Mouse (Mus musculus): ENCODE measurements at regions not wholly inside any gene's neighbourhood (a gene's known extent, or its start where the extent isn't known, plus 50 kb on each side); places are given as distances from the start of the nearest gene placed in this dataset.
"Not testable (repeated sequence)": the region's sequence is repeated elsewhere in the genome, so short reads cannot be mapped to it uniquely, and the experiment has no call there.

- peaks cover 9% of the 10 kb centered on the region for H3K4me1 ChIP-seq (replicated peaks; ENCODE audit: control insufficient read depth, insufficient read depth, low read length)
- WGBS, result 83% methylated on average over 1 of the region's 1 CpGs
- H3K9ac ChIP-seq (replicated peaks; ENCODE audit: low read depth, low read length), result no peak overlapping the region
- H3K27me3 ChIP-seq (replicated peaks; ENCODE audit: control insufficient read depth, insufficient read depth, low read length), result peaks cover 20% of the 10 kb centered on the region
- 0 out of 2 replicates have a peak, but pooled peaks cover 3% of the 10 kb centered on the region for H3K9me3 ChIP-seq (ENCODE audit: control insufficient read depth, low read length)
- H3K4me3 ChIP-seq (replicated peaks; ENCODE audit: low read length), result no peak overlapping the region
- no peak overlapping the region for H3K27ac ChIP-seq (ENCODE audit: low read length)
- H3K4me2 ChIP-seq (ENCODE audit: low read length), result no peak overlapping the region
- no peaks in the 10 kb centered on the region for H3K36me3 ChIP-seq (ENCODE audit: control insufficient read depth, insufficient read depth)
- ATAC-seq, result no peak
These were observed 197.4 kb downstream of the Prex1 start for GRCm38 (mm10) chr2:166516261-166516660.

GRCm38 (mm10) chr2:166514664-166515063 lies 199.0 kb downstream of the Prex1 start:
- no peak overlapping the region for H3K27ac ChIP-seq (ENCODE audit: low read length)
- H3K4me1 ChIP-seq (replicated peaks; ENCODE audit: control insufficient read depth, insufficient read depth, low read length), result peaks cover 9% of the 10 kb centered on the region
- H3K9ac ChIP-seq (replicated peaks; ENCODE audit: low read depth, low read length), result no peak overlapping the region
- WGBS, result 62% methylated on average over 8 of the region's 8 CpGs
- H3K27me3 ChIP-seq (replicated peaks; ENCODE audit: control insufficient read depth, insufficient read depth, low read length), result peaks cover 16% of the 10 kb centered on the region
- no peak for ATAC-seq
- no peak overlapping the region for H3K4me2 ChIP-seq (ENCODE audit: low read length)
- no peak overlapping the region for H3K4me3 ChIP-seq (replicated peaks; ENCODE audit: low read length)
- H3K36me3 ChIP-seq (ENCODE audit: control insufficient read depth, insufficient read depth), result no peaks in the 10 kb centered on the region
- 0 out of 2 replicates have a peak, but pooled peaks cover 3% of the 10 kb centered on the region for H3K9me3 ChIP-seq (ENCODE audit: control insufficient read depth, low read length)

- peaks cover 3% of the 10 kb centered on the region; the same call in 1 of the 2 replicates for H3K27me3 ChIP-seq (replicated peaks; ENCODE audit: control insufficient read depth, insufficient read depth, low read length)
- no peak overlapping the region for H3K9ac ChIP-seq (replicated peaks; ENCODE audit: low read depth, low read length)
- 83% methylated on average over 8 of the region's 8 CpGs for WGBS
- H3K36me3 ChIP-seq (ENCODE audit: control insufficient read depth, insufficient read depth), result no peaks in the 10 kb centered on the region
- no peak overlapping the region for H3K27ac ChIP-seq (ENCODE audit: low read length)
- peaks cover 4% of the 10 kb centered on the region; the same call in 1 of the 2 replicates for H3K9me3 ChIP-seq (ENCODE audit: control insufficient read depth, low read length)
- H3K4me3 ChIP-seq (replicated peaks; ENCODE audit: low read length), result no peak overlapping the region
- no peak for ATAC-seq
- H3K4me2 ChIP-seq (ENCODE audit: low read length), result no peak overlapping the region
- peaks cover 6% of the 10 kb centered on the region for H3K4me1 ChIP-seq (replicated peaks; ENCODE audit: control insufficient read depth, insufficient read depth, low read length)
These were observed 201.1 kb downstream of the Prex1 start for GRCm38 (mm10) chr2:166512488-166512887.

GRCm38 (mm10) chr2:166511477-166511876 lies 202.2 kb downstream of the Prex1 start:
- H3K9me3 ChIP-seq (ENCODE audit: control insufficient read depth, low read length); H3K9ac ChIP-seq (replicated peaks; ENCODE audit: low read depth, low read length); H3K27ac ChIP-seq (ENCODE audit: low read length); H3K27me3 ChIP-seq (replicated peaks; ENCODE audit: control insufficient read depth, insufficient read depth, low read length); H3K4me2 ChIP-seq (ENCODE audit: low read length); H3K4me3 ChIP-seq (replicated peaks; ENCODE audit: low read length); H3K36me3 ChIP-seq (ENCODE audit: control insufficient read depth, insufficient read depth); ATAC-seq; H3K4me1 ChIP-seq (replicated peaks; ENCODE audit: control insufficient read depth, insufficient read depth, low read length): not testable (repeated sequence)
- WGBS, result 75% methylated on average over 3 of the region's 3 CpGs

- Histone ChIP-seq H3K4me3 (replicated peaks; ENCODE audit: low read length) (no peak overlapping the region), H3K36me3 (ENCODE audit: control insufficient read depth, insufficient read depth) (no peaks in the 10 kb centered on the region), H3K9me3 (ENCODE audit: control insufficient read depth, low read length) (peaks cover 4% of the 10 kb centered on the region; the same call in 1 of the 2 replicates), H3K9ac (replicated peaks; ENCODE audit: low read depth, low read length) (no peak overlapping the region), H3K27ac (ENCODE audit: low read length) (no peak overlapping the region), H3K27me3 (replicated peaks; ENCODE audit: control insufficient read depth, insufficient read depth, low read length) (peaks cover 3% of the 10 kb centered on the region; the same call in 1 of the 2 replicates), H3K4me2 (ENCODE audit: low read length) (no peak overlapping the region), H3K4me1 (replicated peaks; ENCODE audit: control insufficient read depth, insufficient read depth, low read length) (no peaks in the 10 kb centered on the region)
- ATAC-seq, result no peak
- WGBS, result 87% methylated on average over 4 of the region's 4 CpGs
These were observed 202.9 kb downstream of the Prex1 start for GRCm38 (mm10) chr2:166510776-166511175.

- ATAC-seq, result no peak
- 88% methylated on average over 10 of the region's 10 CpGs for WGBS
- Histone ChIP-seq H3K4me2 (ENCODE audit: low read length) (no peak overlapping the region), H3K36me3 (ENCODE audit: control insufficient read depth, insufficient read depth) (no peaks in the 10 kb centered on the region), H3K9me3 (ENCODE audit: control insufficient read depth, low read length) (peaks cover 4% of the 10 kb centered on the region; the same call in 1 of the 2 replicates), H3K27ac (ENCODE audit: low read length) (no peak overlapping the region), H3K27me3 (replicated peaks; ENCODE audit: control insufficient read depth, insufficient read depth, low read length) (peaks cover 3% of the 10 kb centered on the region; the same call in 1 of the 2 replicates), H3K4me1 (replicated peaks; ENCODE audit: control insufficient read depth, insufficient read depth, low read length) (no peaks in the 10 kb centered on the region), H3K9ac (replicated peaks; ENCODE audit: low read depth, low read length) (no peak overlapping the region), H3K4me3 (replicated peaks; ENCODE audit: low read length) (no peak overlapping the region)
These were observed 204.0 kb downstream of the Prex1 start for GRCm38 (mm10) chr2:166509591-166509990.

GRCm38 (mm10) chr2:166508656-166509420 lies 204.8 kb downstream of the Prex1 start:
- Histone ChIP-seq H3K4me2 (ENCODE audit: low read length) (no peak overlapping the region), H3K27me3 (replicated peaks; ENCODE audit: control insufficient read depth, insufficient read depth, low read length) (peaks cover 3% of the 10 kb centered on the region; the same call in 1 of the 2 replicates), H3K36me3 (ENCODE audit: control insufficient read depth, insufficient read depth) (no peaks in the 10 kb centered on the region), H3K4me3 (replicated peaks; ENCODE audit: low read length) (no peak overlapping the region), H3K4me1 (replicated peaks; ENCODE audit: control insufficient read depth, insufficient read depth, low read length) (no peaks in the 10 kb centered on the region; the same call in 1 of the 2 replicates), H3K9me3 (ENCODE audit: control insufficient read depth, low read length) (peaks cover 4% of the 10 kb centered on the region; the same call in 1 of the 2 replicates), H3K9ac (replicated peaks; ENCODE audit: low read depth, low read length) (no peak overlapping the region), H3K27ac (ENCODE audit: low read length) (no peak overlapping the region)
- no peak for ATAC-seq
- whole genome bisulfite sequencing, result 81% methylated on average over 8 of the region's 8 CpGs

GRCm38 (mm10) chr2:166505309-166505708 lies 208.3 kb downstream of the Prex1 start:
- WGBS, result 70% methylated on average over 9 of the region's 9 CpGs
- Histone ChIP-seq H3K4me1 (replicated peaks; ENCODE audit: control insufficient read depth, insufficient read depth, low read length) (no peaks in the 10 kb centered on the region; the same call in 1 of the 2 replicates), H3K4me2 (ENCODE audit: low read length) (no peak overlapping the region), H3K27ac (ENCODE audit: low read length) (no peak overlapping the region), H3K9me3 (ENCODE audit: control insufficient read depth, low read length) (peaks cover 4% of the 10 kb centered on the region; the same call in 1 of the 2 replicates), H3K27me3 (replicated peaks; ENCODE audit: control insufficient read depth, insufficient read depth, low read length) (no peaks in the 10 kb centered on the region), H3K4me3 (replicated peaks; ENCODE audit: low read length) (no peak overlapping the region), H3K9ac (replicated peaks; ENCODE audit: low read depth, low read length) (no peak overlapping the region), H3K36me3 (ENCODE audit: control insufficient read depth, insufficient read depth) (no peaks in the 10 kb centered on the region)
- ATAC-seq, result no peak

GRCm38 (mm10) chr2:166503666-166504065 lies 210.0 kb downstream of the Prex1 start:
- H3K27me3 ChIP-seq (replicated peaks; ENCODE audit: control insufficient read depth, insufficient read depth, low read length), result no peaks in the 10 kb centered on the region
- no peak overlapping the region for H3K9ac ChIP-seq (replicated peaks; ENCODE audit: low read depth, low read length)
- no peak overlapping the region for H3K4me3 ChIP-seq (replicated peaks; ENCODE audit: low read length)
- no peaks in the 10 kb centered on the region for H3K9me3 ChIP-seq (ENCODE audit: control insufficient read depth, low read length)
- H3K36me3 ChIP-seq (ENCODE audit: control insufficient read depth, insufficient read depth), result no peaks in the 10 kb centered on the region
- no peak overlapping the region for H3K27ac ChIP-seq (ENCODE audit: low read length)
- WGBS, result 46% methylated on average over 6 of the region's 6 CpGs
- no peak overlapping the region for H3K4me2 ChIP-seq (ENCODE audit: low read length)
- no peaks in the 10 kb centered on the region; the same call in 1 of the 2 replicates for H3K4me1 ChIP-seq (replicated peaks; ENCODE audit: control insufficient read depth, insufficient read depth, low read length)
- ATAC-seq, result no peak

All from forebrain, embryonic 16.5 days (tissue).